Mouse (Mus musculus) heart, adult 9 months (tissue): ENCODE measurements around the gene Chrdl1.

Source experiments
- DNase-seq, 2 experiments: peaks; one replicate each; pipeline ENCODE4 v3.0.0; 2022; ENCODE audit warnings: low spot score in 2 of 2

Gene Chrdl1

DNA sequence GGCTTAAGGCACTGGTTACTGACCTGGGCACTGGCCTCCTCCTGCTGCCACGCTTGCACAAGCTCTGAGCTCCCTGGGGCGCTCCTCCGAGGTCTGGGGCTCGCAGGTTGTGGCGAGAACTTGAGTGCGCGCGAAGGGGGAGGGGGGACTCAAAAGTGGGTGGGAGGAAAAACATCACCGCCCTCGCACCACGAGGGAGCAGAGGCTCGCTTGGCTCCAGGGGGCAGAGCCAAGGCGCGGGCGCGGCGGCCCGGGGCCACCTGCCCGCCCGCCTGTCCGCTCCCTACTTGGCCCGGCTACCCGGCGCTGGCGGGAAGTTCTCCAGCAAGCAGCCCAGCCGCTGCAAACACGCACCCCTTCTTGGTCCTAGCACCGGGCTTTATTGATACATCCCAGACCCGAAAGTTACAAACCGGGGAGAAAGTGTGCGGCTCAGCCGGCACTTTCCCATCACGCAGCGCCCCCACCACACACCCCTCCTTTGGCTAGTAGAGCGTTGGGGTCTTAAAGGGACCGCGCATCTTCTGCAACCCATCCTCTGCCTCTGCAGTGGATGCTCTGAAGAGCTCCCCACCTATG is at the start of gene Chrdl1:
TSS of gene Chrdl1 (minus strand) at position 472 of the 579 bp plus-strand sequence.
- no peak for DNase-seq

- DNase-seq = no peak
Measured at GRCm38 (mm10) chrX:143442638-143443037, 48.6 kb upstream of the Chrdl1 start.

DNA sequence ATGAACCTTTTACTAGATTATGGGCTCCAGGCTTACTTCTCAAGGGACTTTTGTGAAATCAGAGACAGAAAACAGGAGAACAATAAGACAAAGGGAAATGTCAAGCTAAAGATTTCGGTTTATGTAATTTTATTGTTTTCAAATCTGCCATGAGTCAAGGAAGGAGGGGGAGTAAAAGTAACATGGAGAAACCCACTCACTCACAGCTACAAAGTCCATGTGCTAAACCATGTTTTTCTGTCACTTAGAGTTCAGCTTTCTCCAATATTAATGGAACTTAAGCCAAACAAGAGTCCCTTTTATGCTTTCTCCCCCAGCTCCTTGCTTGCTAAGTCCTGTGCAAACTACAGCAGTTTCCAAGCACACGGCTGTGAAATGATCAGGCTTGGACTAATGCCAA is 10.5 kb upstream of the Chrdl1 start:
- no peak for DNase-seq

DNA sequence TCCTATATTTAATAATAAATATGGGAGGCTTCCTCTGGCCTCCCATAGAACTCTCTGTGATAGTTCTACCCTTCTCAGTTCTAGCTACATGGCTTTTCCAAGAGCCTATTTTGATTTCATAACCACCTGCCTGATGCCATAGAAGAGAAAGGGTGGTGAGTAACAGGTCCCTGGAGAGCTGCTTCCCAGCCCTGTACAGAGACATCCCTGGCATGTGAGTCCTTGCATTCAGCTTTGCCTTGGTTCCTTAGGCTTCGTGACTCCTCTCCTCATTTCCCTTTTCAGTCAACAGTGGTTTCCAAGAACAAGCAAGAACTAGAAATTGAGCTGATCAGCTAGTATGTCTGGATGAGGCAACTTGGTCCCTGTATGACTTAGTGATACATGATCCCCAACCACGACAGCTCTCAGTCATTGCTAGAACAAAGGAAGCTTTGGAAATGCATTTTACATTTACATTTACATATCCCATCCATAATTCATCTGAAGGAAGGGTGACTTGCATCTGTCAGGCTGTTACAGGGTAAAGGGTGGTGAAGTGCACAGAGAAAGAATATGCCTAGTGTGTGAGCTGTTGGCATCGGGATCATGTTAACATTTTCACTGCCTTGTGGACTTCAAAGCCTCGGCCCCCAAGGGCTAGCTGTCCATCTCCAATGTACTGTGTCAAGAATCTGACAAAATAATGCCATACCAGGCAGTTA is 27.7 kb downstream of the Chrdl1 start:
- DNase-seq = no peak

- no peak for DNase-seq
Measured at GRCm38 (mm10) chrX:143347227-143347626, 46.8 kb downstream of the Chrdl1 start.

GRCm38 (mm10) chrX:143346739-143347138 is 47.3 kb downstream of the Chrdl1 start:
- no peak for DNase-seq

DNA sequence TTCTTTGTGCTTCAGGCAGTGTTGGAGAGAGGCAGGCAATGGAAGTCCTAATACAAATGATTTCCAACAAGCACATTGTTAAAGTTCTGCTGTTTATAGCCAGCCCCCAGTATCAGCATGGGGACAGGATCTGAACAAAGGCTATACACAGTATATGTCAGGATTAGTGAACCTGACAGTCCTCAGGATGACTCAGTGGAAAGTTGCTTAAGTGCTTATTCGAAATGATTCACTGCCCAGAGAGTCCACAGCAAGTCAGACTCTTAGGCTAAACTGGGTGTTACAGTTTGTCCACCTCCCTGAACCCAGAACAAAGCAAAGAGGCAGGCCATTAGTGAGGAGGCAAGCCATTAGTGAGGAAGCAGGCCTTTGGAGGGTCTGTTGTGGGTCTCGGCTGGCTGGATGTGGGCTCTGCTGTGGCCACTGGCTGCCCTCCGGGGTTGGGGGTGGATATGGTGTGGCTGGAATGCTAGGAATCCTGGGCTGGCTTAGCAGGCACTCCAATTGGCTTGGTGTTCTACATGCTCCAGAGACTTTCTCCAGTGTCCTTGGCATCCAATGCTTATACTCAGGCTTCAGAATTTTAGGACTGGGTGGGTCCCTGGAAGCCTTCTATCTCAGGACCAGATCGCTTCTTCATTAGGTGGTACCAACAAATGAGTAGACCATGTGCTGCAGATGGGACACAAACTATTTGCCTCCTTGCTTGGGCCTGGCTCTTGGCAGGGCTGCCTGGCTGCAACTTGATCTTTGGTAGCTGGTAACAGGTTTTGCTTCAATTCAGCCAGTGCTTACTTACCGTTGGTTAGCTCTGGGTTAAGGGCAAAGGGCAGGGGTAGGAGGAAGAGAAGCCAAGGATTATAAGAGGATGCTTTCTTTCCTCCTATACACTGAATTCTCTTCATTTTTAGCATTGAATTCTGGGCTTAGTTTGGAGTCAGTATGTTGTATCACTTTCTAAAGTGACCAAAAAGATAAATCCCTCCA is 49.3 kb downstream of the Chrdl1 start:
- peak in 1 of 2 experiments; percentile 1 for DNase-seq

GRCm38 (mm10) chrX:143338156-143338555 is 55.9 kb downstream of the Chrdl1 start:
- no peak for DNase-seq

DNA sequence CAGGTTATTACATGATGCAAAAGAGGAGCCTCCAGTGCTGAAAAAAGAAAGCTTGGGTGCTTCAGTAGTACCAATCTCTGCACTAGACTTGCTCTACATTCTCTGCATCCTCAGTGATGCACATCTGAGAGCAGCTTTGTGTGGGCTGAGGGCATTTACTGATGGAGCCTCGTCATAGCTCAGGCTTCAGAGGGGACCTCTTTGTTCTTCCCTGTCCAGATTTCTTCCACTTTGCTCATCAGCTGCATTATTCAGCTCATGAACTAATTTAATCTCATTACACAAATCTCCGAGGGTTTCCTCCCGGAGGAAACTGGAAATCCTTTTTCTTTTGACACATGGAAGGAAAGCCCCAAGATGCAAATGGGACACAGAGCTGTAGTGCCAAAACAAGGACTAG is 56.5 kb downstream of the Chrdl1 start:
- no peak for DNase-seq

GRCm38 (mm10) chrX:143336661-143337060 is 57.4 kb downstream of the Chrdl1 start:
- DNase-seq = no peak

GRCm38 (mm10) chrX:143335846-143336245 is 58.2 kb downstream of the Chrdl1 start:
- DNase-seq = no peak

DNA sequence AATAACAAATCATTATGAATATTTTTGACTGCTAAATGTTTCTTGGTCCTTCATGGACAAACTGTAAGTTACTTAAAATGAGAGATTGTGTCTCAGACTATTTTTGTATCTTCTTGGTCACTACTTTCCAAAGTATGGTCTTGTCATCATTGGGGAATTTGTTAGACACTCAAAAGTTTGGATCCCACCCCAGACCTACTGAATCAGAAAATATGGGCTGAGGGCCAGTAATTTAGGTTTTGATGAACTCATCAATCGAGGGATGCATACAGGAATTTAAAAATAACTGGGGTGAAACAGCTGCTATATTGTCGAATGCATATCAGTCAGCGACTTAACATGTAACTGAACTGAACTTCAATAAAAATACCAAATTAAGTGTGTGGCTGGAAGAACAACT is 80.9 kb downstream of the Chrdl1 start:
- no peak for DNase-seq

DNA sequence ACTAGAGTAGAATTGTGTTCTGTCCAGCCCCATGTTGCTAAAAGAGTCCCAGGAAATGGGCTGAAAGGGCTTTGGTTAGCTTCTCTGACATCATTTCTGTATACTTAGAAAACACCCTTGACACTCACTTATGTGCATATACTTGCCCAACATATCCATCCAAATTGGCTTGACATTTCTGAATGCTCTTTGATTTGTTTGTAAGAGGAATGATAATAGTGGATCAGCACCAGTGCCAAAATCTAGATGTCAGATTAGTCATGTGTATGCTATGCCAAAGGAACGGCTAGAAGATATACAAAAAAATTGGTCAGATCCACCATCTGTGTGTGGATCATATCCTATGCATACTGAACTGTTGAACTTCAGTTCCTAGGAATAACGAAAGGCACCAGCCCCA is 99.3 kb downstream of the Chrdl1 start:
- DNase-seq = no peak

DNA sequence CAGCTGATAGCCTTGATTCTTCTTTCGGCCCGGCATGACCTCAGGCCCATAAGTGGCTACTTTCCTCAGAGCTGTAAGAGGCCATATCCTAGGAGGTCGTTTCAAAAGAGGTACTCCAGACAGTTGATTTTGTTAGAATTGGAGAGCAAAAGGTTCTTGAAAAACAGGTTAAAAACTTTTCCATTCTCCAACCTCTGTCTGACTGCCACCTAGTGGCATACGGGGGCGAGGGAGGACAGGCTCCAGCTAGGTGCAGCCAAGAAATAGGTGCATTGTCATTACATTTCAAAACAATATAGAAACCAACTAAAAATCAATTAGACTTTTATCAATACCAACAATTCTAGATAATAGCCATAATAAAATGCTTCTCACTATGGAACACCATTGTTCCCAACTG is 118.9 kb downstream of the Chrdl1 start:
- no peak for DNase-seq

GRCm38 (mm10) chrX:143250709-143251108 is 143.4 kb downstream of the Chrdl1 start:
- no peak for DNase-seq
